Mouse (Mus musculus): ENCODE measurements around the gene Cxcl13.

Gene Cxcl13

DNA sequence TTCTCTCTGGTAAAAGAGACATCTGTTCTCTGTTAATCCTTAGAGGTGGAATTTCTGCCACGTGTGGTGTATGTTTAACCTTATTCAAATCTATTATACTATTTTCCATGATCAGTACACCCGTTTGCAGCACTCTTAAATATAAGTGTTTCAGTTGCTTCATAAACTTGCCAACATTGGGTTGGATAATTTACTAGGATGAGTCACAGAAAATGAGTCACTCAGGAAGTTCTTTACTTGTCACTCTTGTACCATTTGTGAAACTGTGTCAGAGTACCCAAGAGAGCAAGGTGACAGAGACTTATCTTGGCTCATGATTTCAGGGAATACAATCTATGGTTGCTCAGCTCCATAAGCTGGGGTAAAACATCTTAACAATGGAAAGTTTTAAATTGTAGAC lies 8.2 kb downstream of the Cxcl13 start:
- TF ChIP-seq GATA4 (IDR thresholded peaks at IDR 0.05; ENCODE audit: insufficient replicate concordance, low read length): no peak

DNA sequence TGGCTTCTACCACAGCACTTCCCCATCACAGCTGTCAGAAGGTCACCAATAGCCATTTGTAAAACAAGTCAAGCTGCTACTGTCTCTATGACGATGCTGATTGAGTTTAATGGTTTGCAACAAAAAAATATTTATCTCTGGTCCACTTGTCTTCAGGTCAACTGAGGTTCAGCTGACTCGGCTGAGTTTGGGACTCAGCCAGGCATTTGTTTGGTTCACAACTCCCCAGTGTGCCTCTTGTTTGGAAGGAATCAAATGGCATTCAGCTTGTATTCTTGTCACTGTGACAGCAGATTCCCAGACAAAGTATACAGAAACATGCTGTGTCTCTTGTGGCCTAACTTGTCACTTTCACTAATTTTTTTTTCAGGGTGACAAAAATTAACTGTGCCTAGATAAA lies 9.9 kb downstream of the Cxcl13 start:
- no peak for TF ChIP-seq GATA4 (IDR thresholded peaks at IDR 0.05; ENCODE audit: insufficient replicate concordance, low read length)

DNA sequence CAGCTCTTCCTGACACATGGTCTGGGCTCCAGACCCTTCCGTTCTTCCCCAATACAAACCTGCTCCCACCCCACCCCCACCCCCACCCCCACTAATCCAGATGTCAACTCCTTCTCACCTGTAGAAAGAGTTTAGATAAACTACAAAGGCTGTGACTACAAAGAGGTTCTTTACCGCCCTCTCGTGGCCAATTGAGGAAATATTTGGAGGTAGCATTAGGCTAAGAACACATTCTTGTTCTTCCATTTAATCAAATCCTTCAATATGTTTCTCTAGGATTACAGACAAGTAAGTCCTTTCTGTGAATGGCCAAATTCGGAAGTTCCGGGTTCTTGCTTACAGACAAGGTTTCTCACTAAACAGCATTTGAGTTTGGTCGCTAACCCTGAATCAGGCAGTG lies 14.1 kb downstream of the Cxcl13 start:
- TF ChIP-seq GATA4 (IDR thresholded peaks at IDR 0.05; ENCODE audit: insufficient replicate concordance, low read length): no peak

DNA sequence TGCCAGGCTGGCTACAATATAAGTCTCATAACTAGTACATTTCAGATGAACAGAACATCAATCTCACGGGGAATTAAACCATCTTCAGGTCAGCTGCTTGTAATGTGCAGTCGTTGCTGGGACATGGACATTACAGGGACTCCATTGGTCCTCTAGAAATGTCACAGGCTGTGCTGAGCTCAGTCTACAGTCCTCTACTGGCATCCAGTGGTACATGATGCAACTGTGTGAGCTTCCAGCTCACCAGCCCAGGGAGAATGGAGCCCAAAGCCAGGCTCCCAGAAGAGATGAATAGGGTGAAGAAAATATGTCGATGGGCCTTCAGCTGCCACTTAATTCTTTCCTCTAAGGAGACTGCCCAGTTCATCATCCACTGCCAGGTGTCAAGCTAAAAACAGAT lies 15.5 kb downstream of the Cxcl13 start:
- no peak for TF ChIP-seq GATA4 (IDR thresholded peaks at IDR 0.05; ENCODE audit: insufficient replicate concordance, low read length)

DNA sequence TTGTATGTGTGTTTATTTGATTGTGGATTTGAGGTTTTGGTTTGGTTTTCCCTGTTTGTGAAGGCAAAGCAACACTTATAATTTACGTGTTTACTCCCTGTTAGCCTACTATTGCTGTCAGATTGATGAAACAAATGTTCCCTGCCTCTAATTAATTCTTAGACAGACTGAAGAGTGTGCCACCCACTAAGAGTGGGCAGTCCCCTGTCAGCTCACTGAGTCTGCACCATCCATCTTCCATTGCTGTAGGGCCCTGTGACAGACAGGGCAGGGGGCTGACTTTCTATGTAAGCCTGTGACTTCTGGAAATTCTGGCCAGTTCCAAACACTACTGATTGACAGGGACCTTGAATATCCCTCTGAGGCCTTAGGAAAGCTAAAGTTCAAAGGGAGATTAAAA lies 19.5 kb downstream of the Cxcl13 start:
- TF ChIP-seq GATA4 (IDR thresholded peaks at IDR 0.05; ENCODE audit: insufficient replicate concordance, low read length): no peak

DNA sequence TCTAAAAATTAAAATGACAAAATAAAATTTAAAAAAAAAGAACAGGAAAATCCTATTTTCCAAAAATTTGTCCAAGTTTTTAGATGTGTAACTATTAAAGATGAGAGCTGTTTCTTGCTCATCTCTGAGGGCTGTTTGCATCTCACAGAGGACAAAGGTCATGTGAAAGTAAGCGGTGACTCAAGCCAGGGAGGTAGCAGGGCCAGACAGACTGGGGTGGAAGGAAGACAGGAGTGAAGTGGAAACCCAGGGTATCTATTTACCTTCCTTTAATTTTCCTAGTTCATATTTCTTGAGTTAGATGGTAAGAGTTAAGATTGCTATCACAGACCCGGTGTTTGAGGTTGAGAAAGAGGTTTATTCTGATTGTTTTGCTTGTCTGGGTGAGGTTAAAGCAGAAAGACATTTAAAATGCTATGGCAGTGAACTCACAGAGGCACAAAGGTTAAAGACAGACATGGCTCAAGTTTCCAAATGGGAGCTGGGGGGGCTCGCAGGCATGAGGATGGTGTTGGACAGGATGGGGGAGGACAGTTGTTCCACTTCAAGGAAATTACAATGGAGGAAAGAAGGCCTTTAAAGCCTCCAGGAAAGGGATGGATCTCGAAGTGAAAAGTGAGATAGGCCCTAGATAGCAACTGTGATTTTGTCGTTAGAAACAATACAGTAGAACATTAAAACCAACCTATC lies 27.2 kb downstream of the Cxcl13 start:
- no peak for TF ChIP-seq GATA4 (IDR thresholded peaks at IDR 0.05; ENCODE audit: insufficient replicate concordance, low read length)

DNA sequence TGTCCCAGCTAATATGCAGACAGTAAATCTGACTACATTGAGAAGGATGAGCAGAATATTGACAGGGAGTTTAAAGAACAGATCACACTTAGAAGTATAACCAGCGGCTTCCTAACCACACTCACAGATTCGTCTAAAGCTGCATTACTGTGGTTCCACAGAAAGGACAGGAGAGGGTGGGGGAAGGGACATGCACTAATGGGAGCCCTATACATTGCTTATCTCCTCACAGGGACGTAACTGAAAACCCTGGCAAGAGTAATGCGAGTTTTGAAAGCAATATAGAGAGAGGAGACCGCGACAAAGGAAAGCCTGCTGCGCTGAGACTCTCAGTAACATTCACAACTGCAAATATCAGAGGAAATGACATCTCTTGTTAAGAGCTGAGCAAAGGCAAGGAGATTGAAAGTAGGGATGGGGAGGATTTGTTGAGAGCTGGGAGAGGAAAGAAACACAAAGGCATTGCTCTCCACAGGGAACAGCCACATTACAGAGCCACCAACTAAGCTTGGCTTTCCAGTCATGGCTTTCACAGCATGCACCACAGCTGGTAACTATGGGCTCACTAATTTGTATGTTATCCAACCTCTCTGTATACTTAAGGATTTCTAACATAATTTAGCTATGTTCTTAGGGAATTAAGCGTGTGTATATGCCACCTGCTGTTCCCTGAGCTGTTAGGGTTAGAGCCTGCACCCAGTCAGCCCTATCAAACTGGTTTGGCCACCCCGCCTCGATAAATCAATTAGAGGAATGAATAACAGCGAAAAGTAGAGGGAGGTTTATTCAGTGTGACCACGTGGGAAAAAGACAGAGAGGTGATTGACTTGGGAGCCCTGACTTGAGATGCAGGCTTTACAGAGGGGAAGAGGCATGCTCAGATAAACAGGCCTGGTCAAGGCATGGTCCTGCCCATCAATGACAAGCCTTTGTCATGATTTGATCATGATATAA lies 34.9 kb downstream of the Cxcl13 start:
- no peak for TF ChIP-seq GATA4 (IDR thresholded peaks at IDR 0.05; ENCODE audit: insufficient replicate concordance, low read length)

DNA sequence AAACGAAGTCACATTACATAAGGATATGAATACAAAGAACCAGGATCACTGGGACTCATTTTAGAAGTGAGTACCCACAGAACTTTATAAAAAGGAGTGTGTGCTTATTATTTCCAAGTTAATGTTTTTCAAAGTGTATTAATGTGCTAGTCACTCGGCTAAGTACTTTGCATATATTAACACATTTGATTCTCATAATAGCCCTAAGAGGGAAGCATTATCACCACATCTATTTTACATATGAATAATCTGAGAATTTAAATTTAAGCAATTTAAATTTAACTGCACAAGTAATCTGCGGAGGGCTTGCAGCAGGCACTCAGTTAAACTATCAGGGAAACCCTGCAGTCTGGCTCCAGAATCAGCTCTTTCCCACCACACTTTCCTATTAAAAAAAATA lies 40.5 kb downstream of the Cxcl13 start:
- no peak for TF ChIP-seq GATA4 (IDR thresholded peaks at IDR 0.05; ENCODE audit: insufficient replicate concordance, low read length)

DNA sequence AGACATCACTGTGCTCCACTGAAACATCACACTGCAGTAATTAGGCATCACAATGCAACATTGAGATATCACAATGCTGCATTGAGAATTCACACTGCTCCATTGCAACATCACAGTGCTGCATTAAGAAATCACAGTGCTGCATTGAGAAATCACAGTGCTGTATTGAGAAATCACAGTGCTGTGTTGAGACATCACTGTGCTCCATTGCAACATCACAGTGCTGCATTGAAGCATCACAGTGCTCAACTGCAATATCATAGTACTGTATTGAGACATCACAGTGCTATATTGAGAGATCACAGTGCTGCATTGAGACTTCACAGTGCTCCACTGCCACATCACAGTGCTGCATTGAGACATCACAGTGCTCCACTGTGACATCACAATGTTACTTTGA lies 46.6 kb downstream of the Cxcl13 start:
- no peak for TF ChIP-seq GATA4 (IDR thresholded peaks at IDR 0.05; ENCODE audit: insufficient replicate concordance, low read length)

DNA sequence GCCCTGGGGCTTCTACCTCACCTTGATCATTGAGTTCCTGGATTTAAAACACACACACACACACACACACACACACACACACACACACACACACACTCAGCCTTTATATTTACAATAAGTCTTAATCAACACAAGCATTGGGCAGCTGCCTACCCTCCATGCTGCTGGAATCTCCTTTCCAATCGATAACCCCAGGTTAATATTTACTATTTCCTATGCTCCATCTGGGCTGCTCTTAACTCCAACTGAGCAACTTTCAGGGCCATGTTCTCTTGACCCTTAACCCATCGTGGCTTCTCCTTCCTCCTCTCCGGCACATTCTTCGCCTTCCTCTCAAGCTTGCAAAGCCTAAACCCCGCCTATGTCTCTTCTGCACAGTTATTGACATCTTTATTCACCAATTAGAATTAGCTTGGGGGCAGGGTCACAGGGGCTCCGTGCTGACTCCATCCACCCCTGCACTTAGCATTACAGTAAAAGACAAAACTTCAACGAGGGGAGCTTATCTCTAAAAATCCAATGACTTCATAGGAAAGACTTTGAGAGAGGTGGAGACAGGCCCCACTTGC lies 51.6 kb downstream of the Cxcl13 start:
- peak; percentile 38; the same call in 1 of the 2 replicates for TF ChIP-seq GATA4 (IDR thresholded peaks at IDR 0.05; ENCODE audit: insufficient replicate concordance, low read length)

DNA sequence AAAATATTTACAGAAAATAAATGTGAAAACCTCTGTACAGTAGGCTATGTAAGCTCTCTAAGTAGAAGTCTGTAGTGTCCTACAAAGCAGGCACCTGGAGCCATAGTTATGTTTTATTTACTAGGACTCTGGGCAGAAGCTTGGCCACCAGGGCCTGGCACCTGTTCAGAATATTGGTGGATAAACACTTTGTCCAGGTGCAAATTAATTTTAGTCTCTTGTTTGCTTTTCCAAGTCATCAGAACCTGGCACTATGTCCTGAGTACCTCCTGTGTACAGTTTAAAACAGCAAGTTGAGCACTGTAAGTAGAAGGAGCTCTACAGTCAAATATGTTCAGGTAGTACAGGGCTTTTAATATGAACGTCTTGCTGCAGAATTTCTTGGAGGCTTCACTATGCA lies 52.3 kb downstream of the Cxcl13 start:
- no peak for TF ChIP-seq GATA4 (IDR thresholded peaks at IDR 0.05; ENCODE audit: insufficient replicate concordance, low read length)
